Mouse (Mus musculus): ENCODE data around the gene Slc25a11. TPM values are rescaled to one million over a fixed set of nuclear protein-coding genes. Genes with fewer than 3 reads are reported as not detected.

Gene Slc25a11
- polyA plus RNA-seq, 1 experiment from 2014 or later = 171 TPM

GRCm38 (mm10) chr11:70649185-70649734, 2.0 kb upstream of the Slc25a11 start:
- Histone ChIP-seq H3K4me2 (replicated peaks; ENCODE audit: low read depth, low read length) (peak overlapping the region; percentile 96), H3K27me3 (ENCODE audit: control insufficient read depth, insufficient read depth, low read length) (no peaks in the 10 kb centered on the region), H3K27ac (ENCODE audit: low read depth, low read length) (no peak overlapping the region; the same call in 1 of the 2 replicates), H3K9me3 (ENCODE audit: control insufficient read depth, low read length) (no peaks in the 10 kb centered on the region), H3K4me3 (ENCODE audit: low read length) (peak overlapping the region; percentile 6), H3K4me1 (ENCODE audit: control insufficient read depth, insufficient read depth, low read length) (peaks cover 45% of the 10 kb centered on the region), H3K36me3 (ENCODE audit: control insufficient read depth, insufficient read depth, low read length) (peaks cover 64% of the 10 kb centered on the region), H3K9ac (ENCODE audit: low read depth, low read length) (no peak overlapping the region)
- 70% methylated on average over 8 of the region's 8 CpGs for WGBS
- no peak for ATAC-seq (ENCODE audit: low FRiP score, low TSS enrichment)

GRCm38 (mm10) chr11:70648512-70648911, 1.2 kb upstream of the Slc25a11 start:
- peaks cover 71% of the 10 kb centered on the region for H3K36me3 ChIP-seq (ENCODE audit: control insufficient read depth, insufficient read depth, low read length)
- peak overlapping the region; percentile 89; the same call in 1 of the 2 replicates for H3K9ac ChIP-seq (ENCODE audit: low read depth, low read length)
- peak overlapping the region; percentile 78 for H3K4me3 ChIP-seq (ENCODE audit: low read length)
- peaks cover 45% of the 10 kb centered on the region for H3K4me1 ChIP-seq (ENCODE audit: control insufficient read depth, insufficient read depth, low read length)
- ATAC-seq (ENCODE audit: low FRiP score, low TSS enrichment) = no peak
- H3K27me3 ChIP-seq (ENCODE audit: control insufficient read depth, insufficient read depth, low read length) = no peaks in the 10 kb centered on the region
- H3K27ac ChIP-seq (ENCODE audit: low read depth, low read length) = no peak overlapping the region; the same call in 1 of the 2 replicates
- H3K4me2 ChIP-seq (replicated peaks; ENCODE audit: low read depth, low read length) = peak overlapping the region; percentile 96
- WGBS = 76% methylated on average over 4 of the region's 4 CpGs
- no peaks in the 10 kb centered on the region for H3K9me3 ChIP-seq (ENCODE audit: control insufficient read depth, low read length)

GRCm38 (mm10) chr11:70647716-70648420, 589 bp upstream of the Slc25a11 start:
- Histone ChIP-seq H3K27me3 (ENCODE audit: control insufficient read depth, insufficient read depth, low read length) (no peaks in the 10 kb centered on the region), H3K4me2 (replicated peaks; ENCODE audit: low read depth, low read length) (peak overlapping the region; percentile 96), H3K27ac (ENCODE audit: low read depth, low read length) (peak overlapping the region; percentile 85), H3K4me1 (ENCODE audit: control insufficient read depth, insufficient read depth, low read length) (peaks cover 43% of the 10 kb centered on the region), H3K36me3 (ENCODE audit: control insufficient read depth, insufficient read depth, low read length) (peaks cover 73% of the 10 kb centered on the region), H3K4me3 (ENCODE audit: low read length) (peak overlapping the region; percentile 78), H3K9me3 (ENCODE audit: control insufficient read depth, low read length) (no peaks in the 10 kb centered on the region), H3K9ac (ENCODE audit: low read depth, low read length) (peak overlapping the region; percentile 89)
- 2% methylated on average over 28 of the region's 28 CpGs for WGBS
- ATAC-seq (ENCODE audit: low FRiP score, low TSS enrichment) = peak; percentile 34

GRCm38 (mm10) chr11:70646259-70646555, 1.1 kb downstream of the Slc25a11 start:
- H3K9ac ChIP-seq (ENCODE audit: low read depth, low read length) = peak overlapping the region; percentile 79

GRCm38 (mm10) chr11:70645461-70646258, 1.6 kb downstream of the Slc25a11 start:
- ATAC-seq (ENCODE audit: low FRiP score, low TSS enrichment) = no peak
- Histone ChIP-seq H3K36me3 (ENCODE audit: control insufficient read depth, insufficient read depth, low read length) (peaks cover 53% of the 10 kb centered on the region), H3K27ac (ENCODE audit: low read depth, low read length) (peak overlapping the region; percentile 86; the same call in 1 of the 2 replicates), H3K4me2 (replicated peaks; ENCODE audit: low read depth, low read length) (peak overlapping the region; percentile 87), H3K9me3 (ENCODE audit: control insufficient read depth, low read length) (no peaks in the 10 kb centered on the region), H3K27me3 (ENCODE audit: control insufficient read depth, insufficient read depth, low read length) (no peaks in the 10 kb centered on the region), H3K9ac (ENCODE audit: low read depth, low read length) (peak overlapping the region; percentile 79), H3K4me1 (ENCODE audit: control insufficient read depth, insufficient read depth, low read length) (peaks cover 24% of the 10 kb centered on the region), H3K4me3 (ENCODE audit: low read length) (peak overlapping the region; percentile 78)
- WGBS = 87% methylated on average over 12 of the region's 12 CpGs

More at GRCm38 (mm10) chr11:70646259-70646555, 1.1 kb downstream of the Slc25a11 start:
- Histone ChIP-seq H3K27me3 (ENCODE audit: control insufficient read depth, insufficient read depth, low read length) (no peaks in the 10 kb centered on the region), H3K27ac (ENCODE audit: low read depth, low read length) (peak overlapping the region; percentile 86), H3K4me1 (ENCODE audit: control insufficient read depth, insufficient read depth, low read length) (peaks cover 28% of the 10 kb centered on the region), H3K4me3 (ENCODE audit: low read length) (peak overlapping the region; percentile 78), H3K9me3 (ENCODE audit: control insufficient read depth, low read length) (no peaks in the 10 kb centered on the region), H3K4me2 (replicated peaks; ENCODE audit: low read depth, low read length) (peak overlapping the region; percentile 87), H3K36me3 (ENCODE audit: control insufficient read depth, insufficient read depth, low read length) (peaks cover 58% of the 10 kb centered on the region)
- 26% methylated on average over 3 of the region's 3 CpGs for WGBS
- peak; percentile 0; the same call in 1 of the 2 replicates for ATAC-seq (ENCODE audit: low FRiP score, low TSS enrichment)

GRCm38 (mm10) chr11:70644564-70645103, 2.6 kb downstream of the Slc25a11 start:
- no peaks in the 10 kb centered on the region for H3K27me3 ChIP-seq (ENCODE audit: control insufficient read depth, insufficient read depth, low read length)
- peaks cover 43% of the 10 kb centered on the region for H3K36me3 ChIP-seq (ENCODE audit: control insufficient read depth, insufficient read depth, low read length)
- 99% methylated on average over 8 of the region's 8 CpGs for WGBS
- H3K27ac ChIP-seq (ENCODE audit: low read depth, low read length) = no peak overlapping the region
- no peak overlapping the region for H3K9ac ChIP-seq (ENCODE audit: low read depth, low read length)
- no peaks in the 10 kb centered on the region for H3K9me3 ChIP-seq (ENCODE audit: control insufficient read depth, low read length)
- no peak for ATAC-seq (ENCODE audit: low FRiP score, low TSS enrichment)
- H3K4me3 ChIP-seq (ENCODE audit: low read length) = no peak overlapping the region
- H3K4me1 ChIP-seq (ENCODE audit: control insufficient read depth, insufficient read depth, low read length) = peaks cover 24% of the 10 kb centered on the region
- H3K4me2 ChIP-seq (replicated peaks; ENCODE audit: low read depth, low read length) = no peak overlapping the region

GRCm38 (mm10) chr11:70643051-70643450, 4.2 kb downstream of the Slc25a11 start:
- Histone ChIP-seq H3K36me3 (ENCODE audit: control insufficient read depth, insufficient read depth, low read length) (peaks cover 27% of the 10 kb centered on the region), H3K4me3 (ENCODE audit: low read length) (no peak overlapping the region), H3K27me3 (ENCODE audit: control insufficient read depth, insufficient read depth, low read length) (no peaks in the 10 kb centered on the region), H3K27ac (ENCODE audit: low read depth, low read length) (no peak overlapping the region), H3K4me2 (replicated peaks; ENCODE audit: low read depth, low read length) (no peak overlapping the region), H3K9me3 (ENCODE audit: control insufficient read depth, low read length) (no peaks in the 10 kb centered on the region), H3K4me1 (ENCODE audit: control insufficient read depth, insufficient read depth, low read length) (peaks cover 9% of the 10 kb centered on the region), H3K9ac (ENCODE audit: low read depth, low read length) (no peak overlapping the region)
- 92% methylated on average over 6 of the region's 6 CpGs for WGBS
- ATAC-seq (ENCODE audit: low FRiP score, low TSS enrichment) = no peak

- ATAC-seq (ENCODE audit: low FRiP score, low TSS enrichment) = no peak
- Histone ChIP-seq H3K27me3 (ENCODE audit: control insufficient read depth, insufficient read depth, low read length) (no peaks in the 10 kb centered on the region), H3K4me2 (replicated peaks; ENCODE audit: low read depth, low read length) (no peak overlapping the region), H3K36me3 (ENCODE audit: control insufficient read depth, insufficient read depth, low read length) (peaks cover 27% of the 10 kb centered on the region), H3K9ac (ENCODE audit: low read depth, low read length) (no peak overlapping the region), H3K4me1 (ENCODE audit: control insufficient read depth, insufficient read depth, low read length) (peaks cover 7% of the 10 kb centered on the region), H3K27ac (ENCODE audit: low read depth, low read length) (no peak overlapping the region), H3K4me3 (ENCODE audit: low read length) (no peak overlapping the region), H3K9me3 (ENCODE audit: control insufficient read depth, low read length) (no peaks in the 10 kb centered on the region)
- 84% methylated on average over 7 of the region's 7 CpGs for WGBS
Measured at GRCm38 (mm10) chr11:70641241-70641640, 6.0 kb downstream of the Slc25a11 start.

Measured in kidney, embryonic 14.5 days (tissue).